Mouse (Mus musculus): ENCODE measurements at regions not wholly inside any gene's neighbourhood (a gene's known extent, or its start where the extent isn't known, plus 50 kb on each side); places are given as distances from the start of the nearest gene placed in this dataset.

DNA sequence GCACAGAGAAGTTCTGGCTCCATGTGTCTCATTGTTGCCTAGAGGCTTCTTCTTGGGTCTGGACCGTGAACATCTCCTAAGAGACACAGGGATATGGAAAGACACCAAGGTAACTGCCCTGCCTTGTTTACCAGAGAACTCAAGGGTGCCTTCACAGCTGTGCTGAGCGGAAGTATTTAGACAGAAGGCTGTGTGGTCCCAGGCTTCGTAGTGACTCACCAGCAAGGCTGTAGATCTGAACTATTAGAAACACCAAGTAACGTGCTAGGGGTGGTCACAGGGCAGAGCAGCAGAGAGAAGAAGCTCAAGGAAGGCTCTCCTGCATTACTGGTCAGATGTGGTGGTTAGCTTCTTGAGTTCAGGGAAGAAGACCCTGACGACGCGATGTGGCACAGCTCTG lies 51.6 kb upstream of the Lpp start:
- Histone ChIP-seq H3K4me3 (no peak overlapping the region), H3K36me3 (replicated peaks) (no peaks in the 10 kb centered on the region), H3K4me1 (peaks cover 18% of the 10 kb centered on the region), H3K27me3 (ENCODE audit: poor library complexity, severe bottlenecking) (peaks cover 6% of the 10 kb centered on the region; the same call in 1 of the 2 replicates), H3K27ac (no peak overlapping the region), H3K9me3 (no peaks in the 10 kb centered on the region)
- 94% methylated on average over 7 of the region's 7 CpGs for WGBS
- DNase-seq (ENCODE audit: extremely low spot score, low spot score), result no peak

DNA sequence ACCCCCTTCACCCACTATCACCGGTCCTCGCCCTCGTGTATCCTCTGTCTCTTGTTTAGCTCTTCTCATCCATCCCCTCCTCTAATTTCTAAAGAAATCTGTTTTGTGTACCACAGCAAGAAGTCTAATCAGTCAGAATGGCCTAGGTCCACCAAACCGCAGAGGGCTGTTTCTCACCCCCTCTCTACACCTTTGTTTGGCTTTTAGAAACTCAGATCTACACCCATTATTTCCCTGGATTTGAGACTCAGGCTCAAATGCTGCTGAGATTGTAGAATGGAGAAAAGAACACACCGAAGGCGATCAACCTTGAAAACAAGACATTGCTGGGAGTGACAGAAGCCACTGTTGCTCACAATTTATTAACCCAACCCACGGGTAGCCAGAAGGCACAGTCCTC lies 52.7 kb upstream of the Lpp start:
- DNase-seq (ENCODE audit: extremely low spot score, low spot score), result no peak
- peaks cover 18% of the 10 kb centered on the region for H3K4me1 ChIP-seq
- H3K27ac ChIP-seq, result no peak overlapping the region
- WGBS, result 58% methylated on average over 7 of the region's 7 CpGs
- H3K27me3 ChIP-seq (ENCODE audit: poor library complexity, severe bottlenecking), result peaks cover 6% of the 10 kb centered on the region; the same call in 1 of the 2 replicates
- no peak overlapping the region for H3K4me3 ChIP-seq
- H3K36me3 ChIP-seq (replicated peaks), result no peaks in the 10 kb centered on the region
- no peaks in the 10 kb centered on the region for H3K9me3 ChIP-seq

DNA sequence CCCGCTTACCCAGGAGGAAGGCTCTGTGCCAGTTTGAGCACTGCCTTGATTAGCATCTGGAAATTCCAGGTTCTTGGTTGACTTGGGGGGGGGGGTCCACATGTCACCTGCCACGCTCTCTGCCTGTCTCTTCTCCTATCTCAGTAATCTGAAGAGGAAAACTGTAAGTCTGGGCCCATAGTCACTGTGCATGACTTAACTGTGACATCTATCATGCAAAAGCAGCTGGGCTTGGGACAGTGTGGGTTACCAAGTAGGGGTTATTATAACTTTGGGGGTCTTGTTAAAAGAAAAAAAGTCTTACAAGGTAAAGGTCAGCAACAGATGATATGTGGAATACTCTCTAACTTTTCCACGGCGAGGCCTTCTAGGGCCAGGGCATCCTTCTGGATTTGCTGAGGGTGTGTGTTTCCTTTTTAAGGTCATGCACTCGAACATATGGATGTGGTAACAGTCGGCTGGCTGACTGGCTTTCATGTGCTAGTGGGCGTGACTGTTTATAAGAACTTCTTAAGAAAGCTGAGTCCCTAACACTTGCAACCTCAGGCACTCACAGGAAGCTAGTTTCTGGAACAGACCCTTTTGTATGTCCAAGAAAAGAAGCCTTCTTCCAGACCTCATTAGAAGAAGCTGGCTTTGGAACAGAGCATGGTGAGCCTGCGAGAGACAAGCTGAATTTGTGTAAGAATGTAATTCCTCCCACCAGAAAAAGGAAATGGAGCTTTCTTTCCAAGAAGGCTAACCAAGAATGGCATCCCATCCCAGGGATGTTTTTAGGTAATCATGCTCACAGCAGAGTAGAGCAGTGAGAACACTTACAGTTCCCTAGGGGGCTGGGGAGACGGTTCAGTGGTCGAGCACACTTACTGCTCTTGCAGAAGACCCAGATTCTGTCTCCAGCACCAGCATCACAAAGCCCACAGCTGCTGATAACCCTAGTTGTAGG lies 53.7 kb upstream of the Lpp start:
- Histone ChIP-seq H3K4me1 (peaks cover 18% of the 10 kb centered on the region), H3K27me3 (ENCODE audit: poor library complexity, severe bottlenecking) (peaks cover 6% of the 10 kb centered on the region; the same call in 1 of the 2 replicates), H3K27ac (no peak overlapping the region), H3K9me3 (no peaks in the 10 kb centered on the region), H3K4me3 (no peak overlapping the region), H3K36me3 (replicated peaks) (no peaks in the 10 kb centered on the region)
- WGBS, result 56% methylated on average over 10 of the region's 10 CpGs
- no peak for DNase-seq (ENCODE audit: extremely low spot score, low spot score)

DNA sequence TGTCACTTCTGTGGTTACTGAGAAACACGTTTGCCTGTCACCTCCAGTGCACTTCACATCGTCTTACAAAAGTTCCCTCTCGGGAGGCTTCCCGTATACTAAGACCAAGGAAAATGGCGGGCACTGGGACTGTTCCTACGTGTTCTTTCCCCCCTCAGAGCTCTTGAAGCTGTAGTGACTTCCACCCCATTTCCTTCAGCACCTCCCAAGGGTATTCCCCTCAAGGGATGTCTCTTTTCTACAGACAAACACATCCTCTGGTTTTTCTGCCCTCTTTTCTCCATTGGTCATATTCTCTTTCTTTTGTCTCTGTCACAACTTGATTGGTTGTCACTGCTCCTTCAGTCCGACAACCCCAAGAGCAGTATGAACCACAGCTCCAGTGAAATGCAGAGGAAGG lies 54.9 kb upstream of the Lpp start:
- H3K4me1 ChIP-seq, result peaks cover 18% of the 10 kb centered on the region
- no peak overlapping the region for H3K4me3 ChIP-seq
- H3K27me3 ChIP-seq (ENCODE audit: poor library complexity, severe bottlenecking), result peaks cover 6% of the 10 kb centered on the region; the same call in 1 of the 2 replicates
- H3K9me3 ChIP-seq, result no peaks in the 10 kb centered on the region
- WGBS, result 91% methylated on average over 7 of the region's 7 CpGs
- H3K27ac ChIP-seq, result no peak overlapping the region
- H3K36me3 ChIP-seq (replicated peaks), result no peaks in the 10 kb centered on the region
- no peak for DNase-seq (ENCODE audit: extremely low spot score, low spot score)

DNA sequence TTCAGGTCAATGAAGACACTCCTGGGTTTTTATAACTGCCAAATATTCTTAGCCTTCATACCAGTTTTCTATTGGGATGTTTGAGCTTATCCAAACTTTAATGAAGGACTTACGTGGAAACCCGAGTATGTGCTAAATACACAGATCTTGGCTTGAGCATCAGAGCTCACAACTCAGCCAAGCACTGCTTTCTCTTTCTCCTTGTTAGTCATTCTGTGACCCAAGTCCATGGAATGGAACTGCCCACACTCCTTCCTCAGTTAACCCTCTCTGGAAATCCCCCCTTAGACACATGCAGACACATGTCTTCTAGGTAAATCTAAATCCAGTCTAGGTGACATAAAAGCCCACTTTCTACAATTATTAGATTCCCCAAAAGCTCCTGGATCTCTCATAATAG lies 58.9 kb upstream of the Lpp start:
- no peaks in the 10 kb centered on the region for H3K9me3 ChIP-seq
- no peak overlapping the region for H3K27ac ChIP-seq
- H3K4me1 ChIP-seq, result peaks cover 4% of the 10 kb centered on the region
- no peak for DNase-seq (ENCODE audit: extremely low spot score, low spot score)
- H3K36me3 ChIP-seq (replicated peaks), result no peaks in the 10 kb centered on the region
- H3K4me3 ChIP-seq, result no peak overlapping the region
- 95% methylated on average over 2 of the region's 2 CpGs for WGBS
- H3K27me3 ChIP-seq (ENCODE audit: poor library complexity, severe bottlenecking), result no peaks in the 10 kb centered on the region

DNA sequence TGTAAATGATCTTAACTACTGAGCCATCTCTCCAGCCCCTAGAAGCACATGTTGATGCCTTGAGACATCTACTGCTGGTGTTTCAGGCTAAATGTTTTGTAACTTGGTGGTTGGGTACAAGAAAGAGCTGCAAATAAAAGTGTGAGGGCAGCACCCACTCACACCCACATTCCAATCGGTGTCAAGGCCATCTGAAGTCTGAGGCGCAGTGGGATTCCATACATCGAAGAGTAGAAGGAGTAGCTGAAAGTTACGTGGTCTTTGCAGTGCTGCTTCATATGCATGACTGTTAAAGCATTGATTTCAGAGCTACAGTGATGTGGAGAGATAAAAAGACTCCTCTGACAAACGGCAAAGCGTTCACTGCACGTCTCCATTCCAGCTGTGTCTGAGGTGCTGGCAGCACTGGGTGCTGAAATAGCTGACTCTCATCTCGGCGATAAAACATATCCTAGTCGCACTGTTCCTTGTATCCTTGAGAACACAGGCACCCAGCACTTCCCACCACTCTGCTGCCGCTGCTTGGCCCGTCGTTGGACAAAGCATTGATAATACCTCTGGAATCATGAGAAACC lies 61.8 kb upstream of the Lpp start:
- H3K4me3 ChIP-seq, result no peak overlapping the region
- H3K27ac ChIP-seq, result no peak overlapping the region
- H3K9me3 ChIP-seq, result no peaks in the 10 kb centered on the region
- H3K27me3 ChIP-seq (ENCODE audit: poor library complexity, severe bottlenecking), result no peaks in the 10 kb centered on the region
- H3K36me3 ChIP-seq (replicated peaks), result no peaks in the 10 kb centered on the region
- H3K4me1 ChIP-seq, result no peaks in the 10 kb centered on the region
- 92% methylated on average over 13 of the region's 13 CpGs for WGBS
- DNase-seq (ENCODE audit: extremely low spot score, low spot score), result no peak

DNA sequence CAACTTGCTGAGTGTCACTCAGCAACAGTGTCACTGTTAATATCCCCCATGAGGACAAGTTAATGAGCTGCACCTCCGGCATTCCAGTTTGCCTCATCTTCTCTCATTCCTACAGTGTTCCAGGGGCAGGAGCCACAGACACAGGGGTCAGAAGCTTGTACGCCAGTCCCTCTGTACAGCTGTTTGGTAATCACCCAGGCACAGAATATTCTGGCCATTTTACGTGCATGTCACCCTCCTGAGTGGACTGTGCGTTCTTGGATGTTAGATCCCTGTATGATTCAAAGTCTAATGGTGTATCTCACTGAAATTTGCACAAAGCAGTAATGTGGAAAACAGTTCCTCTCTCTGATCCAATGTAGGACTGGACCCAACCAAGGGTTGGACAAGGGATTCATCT lies 66.7 kb upstream of the Lpp start:
- H3K9me3 ChIP-seq, result no peaks in the 10 kb centered on the region
- no peak for DNase-seq (ENCODE audit: extremely low spot score, low spot score)
- no peak overlapping the region for H3K27ac ChIP-seq
- no peak overlapping the region for H3K4me3 ChIP-seq
- WGBS, result 90% methylated on average over 4 of the region's 4 CpGs
- H3K27me3 ChIP-seq (ENCODE audit: poor library complexity, severe bottlenecking), result no peaks in the 10 kb centered on the region
- H3K36me3 ChIP-seq (replicated peaks), result no peaks in the 10 kb centered on the region
- no peaks in the 10 kb centered on the region for H3K4me1 ChIP-seq

DNA sequence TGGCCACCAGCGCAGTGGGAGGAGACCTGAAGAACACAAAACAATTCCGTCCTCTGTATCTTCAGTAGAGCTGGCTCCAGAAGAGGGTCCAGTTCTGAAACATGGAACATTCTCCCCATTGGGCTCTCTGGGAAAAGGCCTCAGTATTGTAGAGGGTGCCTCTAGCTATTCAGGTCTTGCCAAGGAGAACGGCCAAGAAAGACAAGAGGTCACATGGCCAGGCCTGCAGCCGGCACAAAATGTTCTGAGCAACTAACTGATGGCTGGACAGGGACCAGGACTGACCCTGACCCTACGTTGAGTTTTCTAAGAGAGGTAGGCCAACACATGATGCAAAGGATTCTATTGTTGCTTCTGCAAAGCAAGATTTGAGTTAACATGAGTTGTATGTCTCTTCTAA lies 67.3 kb upstream of the Lpp start:
- no peaks in the 10 kb centered on the region for H3K36me3 ChIP-seq (replicated peaks)
- no peak overlapping the region for H3K27ac ChIP-seq
- 92% methylated on average over 5 of the region's 5 CpGs for WGBS
- H3K4me3 ChIP-seq, result no peak overlapping the region
- no peaks in the 10 kb centered on the region for H3K27me3 ChIP-seq (ENCODE audit: poor library complexity, severe bottlenecking)
- no peaks in the 10 kb centered on the region for H3K4me1 ChIP-seq
- DNase-seq (ENCODE audit: extremely low spot score, low spot score), result no peak
- no peaks in the 10 kb centered on the region for H3K9me3 ChIP-seq

DNA sequence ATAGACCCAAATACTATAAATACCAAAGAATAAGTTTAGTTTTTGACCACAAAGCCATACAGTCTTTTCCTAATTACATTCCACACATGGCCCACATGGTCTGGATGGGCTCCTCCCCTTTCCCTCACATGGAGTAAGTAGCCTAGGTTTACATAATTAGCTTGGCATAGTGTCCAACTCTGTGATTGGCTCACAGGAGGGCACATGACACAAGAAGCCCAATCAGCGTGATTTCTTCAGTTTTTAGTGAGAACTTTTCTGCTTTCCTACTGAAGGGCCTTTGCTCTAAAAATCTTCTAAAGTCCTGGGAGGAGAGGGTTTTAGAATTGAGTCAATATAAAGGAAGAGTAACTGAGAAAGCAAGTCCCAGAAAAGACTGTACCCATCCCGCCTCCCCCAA lies 68.4 kb upstream of the Lpp start:
- Histone ChIP-seq H3K4me3 (no peak overlapping the region), H3K27me3 (ENCODE audit: poor library complexity, severe bottlenecking) (no peaks in the 10 kb centered on the region)
- WGBS, result 89% methylated on average over 2 of the region's 2 CpGs

DNA sequence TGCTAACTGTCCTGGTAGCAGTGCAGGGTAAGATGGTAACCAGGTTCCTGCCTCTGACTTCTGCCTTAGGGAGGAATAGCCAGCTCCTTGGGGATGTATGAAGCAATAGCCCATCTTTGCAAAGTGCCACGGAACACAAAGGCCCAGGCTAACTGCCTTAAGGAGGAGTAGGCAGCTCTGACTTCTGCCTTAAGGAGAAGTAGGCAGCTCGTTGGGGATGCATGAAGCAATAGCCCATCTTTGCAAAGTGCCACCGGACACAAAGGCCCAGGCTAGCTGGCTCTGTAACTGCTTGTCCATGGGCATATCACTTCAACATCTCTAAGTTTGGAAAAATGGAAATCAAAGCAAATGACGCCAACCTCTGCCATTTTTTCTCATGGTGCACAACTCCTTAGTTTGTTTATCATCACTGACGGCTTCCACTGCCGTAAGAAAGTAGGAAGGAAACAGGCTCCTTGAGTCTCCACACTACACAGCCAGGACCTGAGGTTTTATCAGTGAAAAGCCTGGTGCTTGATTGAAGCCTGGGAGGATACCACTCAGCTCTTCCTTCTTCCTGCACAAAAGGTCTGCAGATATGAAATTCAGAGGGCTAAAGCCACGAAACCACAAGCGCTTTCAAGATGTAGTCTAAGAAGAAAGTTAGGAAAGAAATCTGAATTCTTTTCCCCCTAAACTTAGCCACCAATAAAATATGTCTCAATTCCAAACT lies 74.4 kb upstream of the Lpp start:
- no peaks in the 10 kb centered on the region for H3K9me3 ChIP-seq
- H3K4me3 ChIP-seq, result no peak overlapping the region
- no peaks in the 10 kb centered on the region for H3K27me3 ChIP-seq (ENCODE audit: poor library complexity, severe bottlenecking)
- H3K4me1 ChIP-seq, result no peaks in the 10 kb centered on the region
- DNase-seq (ENCODE audit: extremely low spot score, low spot score), result no peak
- H3K36me3 ChIP-seq (replicated peaks), result no peaks in the 10 kb centered on the region
- 87% methylated on average over 8 of the region's 8 CpGs for WGBS
- H3K27ac ChIP-seq, result no peak overlapping the region

More for the DNA sequence above, 68.4 kb upstream of the Lpp start:
- no peak for DNase-seq (ENCODE audit: extremely low spot score, low spot score)
- Histone ChIP-seq H3K4me1 (no peaks in the 10 kb centered on the region), H3K36me3 (replicated peaks) (no peaks in the 10 kb centered on the region), H3K9me3 (no peaks in the 10 kb centered on the region), H3K27ac (no peak overlapping the region)

DNA sequence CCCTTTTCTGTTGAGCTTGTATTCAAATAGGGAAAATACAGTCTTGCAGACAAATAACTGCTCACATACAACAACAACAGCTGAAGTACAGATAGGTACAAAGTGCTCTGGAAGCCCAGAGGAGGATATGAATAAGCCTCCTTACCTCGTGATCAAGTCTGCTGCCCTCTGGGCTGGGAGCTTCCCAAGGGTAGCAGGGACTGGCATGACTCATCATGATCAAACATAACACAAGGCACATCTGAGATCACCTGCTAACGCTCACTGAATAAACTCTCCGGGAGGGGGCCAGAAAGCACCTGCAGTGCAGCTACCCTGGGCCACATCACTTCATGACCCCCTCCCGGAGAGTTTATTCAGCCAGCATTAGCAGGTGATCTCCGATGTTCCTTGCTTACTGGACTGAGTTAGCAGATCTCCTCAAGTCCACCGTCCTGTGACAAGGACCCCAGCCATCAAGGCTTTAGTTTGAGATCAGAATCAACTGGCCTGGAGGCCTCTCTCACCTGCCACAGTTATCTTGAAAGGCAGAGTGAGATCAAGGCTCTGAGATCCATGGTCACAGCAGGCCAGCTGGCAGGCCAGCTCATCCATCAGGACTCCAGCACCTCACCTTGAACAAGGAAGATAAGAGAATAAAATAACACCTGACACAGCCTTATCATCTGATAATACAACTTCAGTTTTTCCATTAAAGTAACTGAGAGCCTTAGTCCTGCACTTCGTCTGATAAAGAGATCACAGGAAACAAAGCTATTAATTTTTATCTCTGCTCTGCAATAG lies 79.6 kb upstream of the Lpp start:
- WGBS, result 85% methylated on average over 7 of the region's 7 CpGs

DNA sequence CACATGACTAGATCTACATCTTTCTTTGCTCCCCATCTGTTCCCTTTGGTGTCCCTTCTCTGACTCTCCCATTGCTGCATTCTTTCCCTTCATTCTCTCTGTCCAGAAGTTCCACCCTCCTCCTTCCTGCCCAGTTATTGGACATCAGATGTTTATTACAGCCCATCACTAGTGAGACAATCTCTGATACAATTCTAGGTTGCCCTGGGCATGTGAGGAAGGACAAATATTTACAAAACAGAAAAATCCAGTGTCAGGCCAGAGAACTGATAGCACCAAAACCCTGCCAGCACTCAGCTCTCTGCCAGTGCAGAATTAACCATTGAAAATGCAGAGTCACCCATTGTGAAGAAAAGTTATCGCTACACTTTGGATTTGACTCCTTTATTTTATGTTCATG lies 87.9 kb upstream of the Lpp start:
- H3K9me3 ChIP-seq, result no peaks in the 10 kb centered on the region
- 98% methylated on average over 1 of the region's 1 CpGs for WGBS
- H3K4me1 ChIP-seq, result 0 out of 2 replicates have a peak, but pooled peaks cover under 1% of the 10 kb centered on the region
- H3K27me3 ChIP-seq (ENCODE audit: poor library complexity, severe bottlenecking), result no peaks in the 10 kb centered on the region
- no peak overlapping the region for H3K27ac ChIP-seq
- no peaks in the 10 kb centered on the region for H3K36me3 ChIP-seq (replicated peaks)
- no peak overlapping the region for H3K4me3 ChIP-seq
- DNase-seq (ENCODE audit: extremely low spot score, low spot score), result no peak

More for the DNA sequence above, 79.6 kb upstream of the Lpp start:
- H3K36me3 ChIP-seq (replicated peaks), result no peaks in the 10 kb centered on the region
- no peak overlapping the region for H3K27ac ChIP-seq
- DNase-seq (ENCODE audit: extremely low spot score, low spot score), result no peak
- H3K27me3 ChIP-seq (ENCODE audit: poor library complexity, severe bottlenecking), result no peaks in the 10 kb centered on the region
- no peaks in the 10 kb centered on the region for H3K9me3 ChIP-seq
- H3K4me3 ChIP-seq, result no peak overlapping the region
- H3K4me1 ChIP-seq, result no peaks in the 10 kb centered on the region

Data from forebrain, embryonic 10.5 days (tissue).